Mouse (Mus musculus): Measurements from ENCODE around the gene Sema6b. TPM values are rescaled to one million over a fixed set of nuclear protein-coding genes. Genes with fewer than 3 reads are reported as not detected.

The Sema6b gene
- total RNA-seq, 2 experiments from 2014 or later, result 119 to 123 TPM

Small RNA genes within 50 kb of the gene (microRNA-seq; reads per million reads assigned to microRNA genes)
- gene Gm44397, result not detected

Other genes with a start within 250 kb of the Sema6b start
- 1 to 10 TPM; 7.0 to 8.5 TPM for gene Zfp959, start 248.2 kb downstream of the Sema6b start, total RNA-seq (2021)
- 1 to 10 TPM; 3.2 to 5.3 TPM for gene Zfp119b, start 190.8 kb downstream of the Sema6b start, total RNA-seq (2021)
- gene Ebi3, start 187.7 kb downstream of the Sema6b start, total RNA-seq (2021), result 1 to 10 TPM; 2.8 to 4.2 TPM
- 10 to 100 TPM; 12.7 to 16.5 TPM for gene Yju2, start 181.2 kb downstream of the Sema6b start, total RNA-seq (2021)
- gene Shd, start 169.9 kb downstream of the Sema6b start, total RNA-seq (2021), result 10 to 100 TPM; 50.3 to 57.4 TPM
- gene Fsd1, start 153.8 kb downstream of the Sema6b start, total RNA-seq (2021), result 100 to 1,000 TPM in 1 of 2 experiments, 10 to 100 TPM in 1; 99.7 to 111 TPM
- gene Stap2, start 134.8 kb downstream of the Sema6b start, total RNA-seq (2021), result 1 to 10 TPM; 4.4 TPM
- gene Mpnd, start 134.6 kb downstream of the Sema6b start, total RNA-seq (2021), result 100 to 1,000 TPM; 111 to 115 TPM
- gene Sh3gl1, start 103.7 kb downstream of the Sema6b start, total RNA-seq (2021), result 10 to 100 TPM; 53.7 TPM
- 1 to 10 TPM; 5.1 to 5.7 TPM for gene Chaf1a, start 99.9 kb downstream of the Sema6b start, total RNA-seq (2021)
- gene Ubxn6, start 65.3 kb downstream of the Sema6b start, total RNA-seq (2021), result 10 to 100 TPM; 79.8 to 87.9 TPM
- 100 to 1,000 TPM in 1 of 2 experiments, 10 to 100 TPM in 1; 96.5 to 104 TPM for gene Hdgfl2, start 60.7 kb downstream of the Sema6b start, total RNA-seq (2021)
- 1 to 10 TPM in 1 of 2 experiments, under 1 TPM in 1; 0.14 to 1.4 TPM for gene Plin4, start 30.5 kb downstream of the Sema6b start, total RNA-seq (2021)
- gene Plin5, start 22.7 kb downstream of the Sema6b start, total RNA-seq (2021), result 1 to 10 TPM in 1 of 2 experiments, under 1 TPM in 1; 0.75 to 1.2 TPM
- gene Lrg1, start 18.3 kb downstream of the Sema6b start, total RNA-seq (2021), result under 1 TPM; 0.49 to 0.79 TPM
- 10 to 100 TPM in 1 of 2 experiments, 1 to 10 TPM in 1; 9.3 to 11.1 TPM for gene Tnfaip8l1, start 22.1 kb upstream of the Sema6b start, total RNA-seq (2021)
- gene Mydgf, start 43.6 kb upstream of the Sema6b start, total RNA-seq (2021), result 10 to 100 TPM; 49.4 to 51.4 TPM
- gene Dpp9, start 78.6 kb upstream of the Sema6b start, total RNA-seq (2021), result 10 to 100 TPM; 43.8 to 44.8 TPM
- 10 to 100 TPM; 45.4 TPM for gene Fem1a, start 116.5 kb upstream of the Sema6b start, total RNA-seq (2021)
- 1 to 10 TPM; 4.0 to 4.2 TPM for gene Ticam1, start 136.4 kb upstream of the Sema6b start, total RNA-seq (2021)
- gene Plin3, start 152.5 kb upstream of the Sema6b start, total RNA-seq (2021), result 1 to 10 TPM; 3.8 to 5.4 TPM
- not detected for gene Arrdc5, start 159.9 kb upstream of the Sema6b start, total RNA-seq (2021)
- 1 to 10 TPM; 4.2 to 5.6 TPM for gene Uhrf1, start 163.0 kb upstream of the Sema6b start, total RNA-seq (2021)
- gene Kdm4b, start 185.7 kb upstream of the Sema6b start, total RNA-seq (2021), result 10 to 100 TPM; 82.9 to 83.5 TPM

All from left cerebral cortex, postnatal 10 days (tissue).